Mouse (Mus musculus) limb, embryonic 11.5 days (tissue): ENCODE results near the gene Mtfr2. TPM values are rescaled to one million over a fixed set of nuclear protein-coding genes. Genes with fewer than 3 reads are reported as not detected.

Experiments
- ATAC-seq: fragments of 200-750 bp; cut with Nextera tagmentation; 2 replicates; pipeline ENCODE4 v1.8.0; 2017; ENCODE audit warnings: low read depth; ENCODE audit not compliant: insufficient number of reproducible peaks, low FRiP score, low TSS enrichment
- DNase-seq: peaks from one replicate; pipeline ENCODE4 v3.0.0-alpha.2; 2015; ENCODE audit warnings: low spot score
- H3K27ac ChIP-seq: fragments of 300-500 bp; sonication (generic); replicated peaks from 2 replicates; pipeline ENCODE4 v1.5.1; 2014; ENCODE audit warnings: low read depth, mild to moderate bottlenecking, low read length
- H3K27me3 ChIP-seq: fragments of 300-500 bp; sonication (generic); 2 replicates; pipeline ENCODE4 v1.6.1; 2014; ENCODE audit warnings: mild to moderate bottlenecking, low read length, mixed read lengths; ENCODE audit not compliant: control insufficient read depth, insufficient read depth
- H3K36me3 ChIP-seq: fragments of 300-500 bp; sonication (generic); 2 replicates; pipeline ENCODE4 v1.6.1; 2014; ENCODE audit warnings: mild to moderate bottlenecking, low read length, moderate library complexity, mixed read lengths; ENCODE audit not compliant: control insufficient read depth, insufficient read depth
- H3K4me1 ChIP-seq: fragments of 300-500 bp; sonication (generic); 2 replicates; pipeline ENCODE4 v1.6.1; 2014; ENCODE audit warnings: low read length, mixed read lengths; ENCODE audit not compliant: control insufficient read depth, insufficient read depth
- H3K4me2 ChIP-seq: fragments of 300-500 bp; sonication (generic); 2 replicates; pipeline ENCODE4 v1.6.1; 2014; ENCODE audit warnings: low read depth, mild to moderate bottlenecking, moderate library complexity; ENCODE audit not compliant: severe bottlenecking
- H3K4me3 ChIP-seq: fragments of 300-500 bp; sonication (generic); 2 replicates; pipeline ENCODE4 v1.5.1; 2014; ENCODE audit warnings: low read depth, low read length
- H3K9ac ChIP-seq: fragments of 300-500 bp; sonication (generic); 2 replicates; pipeline ENCODE4 v1.6.1; 2014; ENCODE audit warnings: mild to moderate bottlenecking, low read length
- H3K9me3 ChIP-seq: fragments of 300-500 bp; sonication (generic); 2 replicates; pipeline ENCODE4 v1.6.1; 2016; ENCODE audit warnings: low read length; ENCODE audit not compliant: control insufficient read depth
- WGBS: fragments of 180-500 bp; shearing (Covaris S2); extraction: QIAGEN DNeasy Blood & Tissue Kit; methylation state at CpG from one replicate; pipeline ENCODE4 v1.1.7; 2014; 5-methylcytosine and 5-hydroxymethylcytosine counted together
- polyA plus RNA-seq: library from polyadenylated mRNA; unstranded; fragments of >200 nt; fragmentation: Nextera tagmentation; extraction: Ambion mirVana; gene quantifications from 2 replicates; pipeline ENCODE4 v1.2.1, GENCODE M21; 2014

Mtfr2 gene
- polyA plus RNA-seq, 1 experiment from 2014 or later: 1.6 TPM

GRCm38 (mm10) chr10:20313941-20314340, 33.6 kb upstream of the Mtfr2 start:
- Histone ChIP-seq H3K4me1 (peaks cover 7% of the 10 kb centered on the region; the same call in 1 of the 2 replicates), H3K9ac (no peak overlapping the region), H3K4me3 (no peak overlapping the region), H3K27ac (no peak overlapping the region), H3K27me3 (no peaks in the 10 kb centered on the region), H3K4me2 (no peak overlapping the region; the same call in 1 of the 2 replicates), H3K36me3 (peaks cover 3% of the 10 kb centered on the region), H3K9me3 (no peaks in the 10 kb centered on the region)
- DNase-seq: no peak
- no peak for ATAC-seq
- WGBS: 87% methylated on average over 4 of the region's 4 CpGs

GRCm38 (mm10) chr10:20314797-20315196, 32.8 kb upstream of the Mtfr2 start:
- peaks cover 7% of the 10 kb centered on the region; the same call in 1 of the 2 replicates for H3K4me1 ChIP-seq
- ATAC-seq (no peak), DNase-seq (no peak)
- H3K9me3 ChIP-seq: no peaks in the 10 kb centered on the region
- no peak overlapping the region for H3K4me3 ChIP-seq
- peaks cover 5% of the 10 kb centered on the region for H3K36me3 ChIP-seq
- no peak overlapping the region for H3K9ac ChIP-seq
- 56% methylated on average over 2 of the region's 2 CpGs for WGBS
- H3K4me2 ChIP-seq: no peak overlapping the region
- H3K27ac ChIP-seq: no peak overlapping the region
- no peaks in the 10 kb centered on the region for H3K27me3 ChIP-seq

DNA sequence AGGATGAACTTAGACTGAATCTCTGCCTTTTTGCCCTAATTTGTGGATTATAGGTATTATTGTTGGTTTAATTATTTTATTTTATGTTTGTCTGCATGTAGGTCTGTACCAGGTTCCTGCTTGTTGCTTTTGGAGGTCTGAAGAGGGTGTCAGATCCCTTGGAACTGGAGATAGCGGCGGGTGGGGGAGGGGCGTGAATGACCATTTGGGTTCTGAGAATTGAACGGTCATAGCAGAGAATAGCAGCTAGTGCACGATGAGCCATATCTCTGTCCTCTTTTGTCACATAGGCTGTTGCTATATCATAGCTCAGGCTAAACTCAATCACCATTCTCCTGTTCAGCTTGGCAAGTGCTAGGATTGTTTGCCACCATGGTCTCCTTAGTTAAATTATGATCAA, 30.1 kb upstream of the Mtfr2 start:
- H3K36me3 ChIP-seq: peaks cover 8% of the 10 kb centered on the region
- 82% methylated on average over 5 of the region's 5 CpGs for WGBS
- no peak overlapping the region for H3K4me2 ChIP-seq

DNA sequence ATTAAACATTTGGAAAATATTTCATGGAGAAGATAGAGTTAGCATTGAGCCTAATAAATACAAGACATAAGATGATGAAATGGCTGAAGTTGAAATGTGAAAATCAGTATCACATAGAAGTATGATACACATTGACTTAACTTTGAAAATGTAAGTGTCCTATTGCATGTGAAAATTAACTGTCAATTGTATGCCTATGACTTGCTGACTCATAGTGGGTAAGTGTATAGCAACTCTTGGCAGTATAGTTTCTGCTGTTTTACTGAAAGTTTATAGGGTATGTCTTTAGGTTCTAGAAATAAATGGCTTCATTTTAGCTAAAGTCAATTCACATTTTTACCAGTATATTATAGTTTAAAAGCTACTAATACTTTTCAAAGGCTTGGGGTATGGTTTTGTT, 21.3 kb upstream of the Mtfr2 start:
- no peak for DNase-seq
- Histone ChIP-seq H3K27me3 (no peaks in the 10 kb centered on the region), H3K36me3 (peaks cover 14% of the 10 kb centered on the region; the same call in 1 of the 2 replicates), H3K9me3 (no peaks in the 10 kb centered on the region), H3K4me3 (no peak overlapping the region), H3K27ac (no peak overlapping the region), H3K9ac (no peak overlapping the region), H3K4me2 (no peak overlapping the region), H3K4me1 (no peaks in the 10 kb centered on the region)
- no peak for ATAC-seq

More for the DNA sequence above, 30.1 kb upstream of the Mtfr2 start:
- ATAC-seq (no peak), DNase-seq (no peak)
- Histone ChIP-seq H3K4me1 (peaks cover 2% of the 10 kb centered on the region; the same call in 1 of the 2 replicates), H3K27ac (no peak overlapping the region), H3K9me3 (no peaks in the 10 kb centered on the region), H3K27me3 (no peaks in the 10 kb centered on the region), H3K4me3 (no peak overlapping the region), H3K9ac (no peak overlapping the region)

GRCm38 (mm10) chr10:20331262-20331661, 16.3 kb upstream of the Mtfr2 start:
- no peaks in the 10 kb centered on the region for H3K9me3 ChIP-seq

GRCm38 (mm10) chr10:20337872-20338271, 9.7 kb upstream of the Mtfr2 start:
- no peak overlapping the region for H3K27ac ChIP-seq
- no peaks in the 10 kb centered on the region for H3K9me3 ChIP-seq
- no peaks in the 10 kb centered on the region for H3K27me3 ChIP-seq
- no peak overlapping the region for H3K4me3 ChIP-seq
- DNase-seq (no peak), ATAC-seq (no peak)
- H3K4me2 ChIP-seq: no peak overlapping the region
- 91% methylated on average over 7 of the region's 7 CpGs for WGBS
- H3K36me3 ChIP-seq: peaks cover 24% of the 10 kb centered on the region; the same call in 1 of the 2 replicates
- no peak overlapping the region for H3K9ac ChIP-seq
- no peaks in the 10 kb centered on the region for H3K4me1 ChIP-seq

More at GRCm38 (mm10) chr10:20331262-20331661, 16.3 kb upstream of the Mtfr2 start:
- Histone ChIP-seq H3K36me3 (peaks cover 16% of the 10 kb centered on the region; the same call in 1 of the 2 replicates), H3K27ac (no peak overlapping the region), H3K4me3 (no peak overlapping the region), H3K4me2 (no peak overlapping the region), H3K4me1 (no peaks in the 10 kb centered on the region), H3K9ac (no peak overlapping the region), H3K27me3 (no peaks in the 10 kb centered on the region)
- no peak for DNase-seq
- WGBS: over 99% methylated on average over 2 of the region's 2 CpGs
- no peak for ATAC-seq

DNA sequence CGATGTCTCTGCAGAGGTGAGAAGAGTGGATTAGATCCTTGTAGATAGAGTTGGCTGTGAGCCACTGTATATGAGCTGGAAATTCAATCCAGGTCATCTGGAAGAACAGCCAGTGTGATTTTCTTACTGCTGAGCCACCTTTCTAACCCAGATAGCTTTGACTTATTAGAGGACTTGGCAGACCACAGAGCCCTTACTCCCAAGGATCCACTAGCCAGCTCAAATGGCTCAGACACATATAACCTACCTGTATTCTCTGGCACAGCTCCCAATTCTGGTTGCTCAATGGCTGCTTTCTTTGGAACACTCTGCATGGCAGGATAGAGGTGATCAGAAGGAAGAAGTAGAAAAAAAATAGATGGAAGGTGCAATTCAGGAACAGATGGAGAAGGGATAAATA, 1.8 kb upstream of the Mtfr2 start:
- H3K9me3 ChIP-seq: no peaks in the 10 kb centered on the region
- H3K27ac ChIP-seq: no peak overlapping the region
- H3K4me3 ChIP-seq: no peak overlapping the region
- no peak overlapping the region for H3K4me2 ChIP-seq
- no peak for DNase-seq
- H3K9ac ChIP-seq: no peak overlapping the region
- H3K27me3 ChIP-seq: no peaks in the 10 kb centered on the region
- 81% methylated on average over 1 of the region's 1 CpGs for WGBS
- H3K4me1 ChIP-seq: no peaks in the 10 kb centered on the region
- no peak for ATAC-seq
- H3K36me3 ChIP-seq: peaks cover 22% of the 10 kb centered on the region; the same call in 1 of the 2 replicates

- ATAC-seq (no peak), DNase-seq (no peak)
- peaks cover 11% of the 10 kb centered on the region; the same call in 1 of the 2 replicates for H3K36me3 ChIP-seq
- 90% methylated on average over 2 of the region's 2 CpGs for WGBS
- H3K4me1 ChIP-seq: no peaks in the 10 kb centered on the region
- no peak overlapping the region for H3K27ac ChIP-seq
- H3K9ac ChIP-seq: no peak overlapping the region
- no peak overlapping the region for H3K4me3 ChIP-seq
- no peak overlapping the region; the same call in 1 of the 2 replicates for H3K4me2 ChIP-seq
- no peaks in the 10 kb centered on the region for H3K9me3 ChIP-seq
- H3K27me3 ChIP-seq: no peaks in the 10 kb centered on the region
Measured at GRCm38 (mm10) chr10:20348894-20349293, 1.3 kb downstream of the Mtfr2 start.
